Mouse (Mus musculus) left cerebral cortex, postnatal 4 days (tissue): ENCODE measurements around the gene Exosc7. TPM values are rescaled to one million over a fixed set of nuclear protein-coding genes. Genes with fewer than 3 reads are reported as not detected.

Experiments
- DNase-seq: peaks from one replicate; pipeline ENCODE4 v3.0.0-alpha.2; 2022
- intact Hi-C: fragments of 180-260 bp; cut with DNase I; formaldehyde crosslinking; loops from one replicate; pipeline ENCODE4 v1.15.1; 2025
- total RNA-seq, 2 experiments: library from RNA; stranded (reverse); gene quantifications; 2 replicates each; pipeline ENCODE4 v1.2.3; 2021

The Exosc7 gene
- total RNA-seq, 2 experiments from 2014 or later, result 45.0 to 51.9 TPM

DNA sequence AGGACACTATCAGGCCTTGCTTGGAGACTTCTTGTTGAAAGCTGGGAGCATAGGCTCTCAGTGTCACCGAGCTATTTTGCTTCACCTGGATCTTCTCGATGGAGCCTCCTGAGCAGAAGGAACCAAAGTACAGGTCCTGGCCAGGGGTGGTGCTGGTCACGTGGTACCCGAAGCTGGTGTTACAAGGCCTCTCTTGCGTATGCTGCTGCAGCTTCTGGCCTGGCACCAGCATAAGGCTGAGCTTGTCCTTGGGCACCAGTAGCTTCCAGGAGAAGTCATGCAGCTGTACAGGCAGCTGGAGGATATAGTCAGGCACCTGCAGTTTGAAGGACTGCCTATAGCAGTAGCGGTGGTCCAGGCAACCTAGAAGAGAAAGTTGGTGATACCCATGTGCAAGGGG, 67.0 kb downstream of the Exosc7 start:
- intact Hi-C loops, result no loop called here
- DNase-seq, result no peak

DNA sequence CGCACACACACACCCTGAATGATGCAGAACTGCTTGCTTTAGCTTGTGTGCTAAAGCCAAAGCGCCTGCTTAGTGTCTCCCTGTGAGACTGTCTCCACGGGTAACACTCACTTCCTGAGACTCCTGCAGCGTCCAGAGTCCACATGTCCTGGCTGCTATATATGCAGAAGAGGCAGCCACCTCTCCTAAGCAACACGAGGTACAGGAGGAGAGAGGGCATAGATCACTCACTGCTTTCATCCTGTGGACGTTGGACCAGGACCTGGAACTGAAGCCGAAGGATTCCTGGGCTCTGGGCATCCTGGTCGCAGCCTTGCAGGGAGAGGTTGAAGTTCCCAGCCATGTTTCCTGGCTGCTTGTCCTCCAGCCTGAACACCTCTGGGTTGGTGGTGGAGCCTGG, 70.2 kb downstream of the Exosc7 start:
- intact Hi-C loops, result no loop called here
- no peak for DNase-seq

DNA sequence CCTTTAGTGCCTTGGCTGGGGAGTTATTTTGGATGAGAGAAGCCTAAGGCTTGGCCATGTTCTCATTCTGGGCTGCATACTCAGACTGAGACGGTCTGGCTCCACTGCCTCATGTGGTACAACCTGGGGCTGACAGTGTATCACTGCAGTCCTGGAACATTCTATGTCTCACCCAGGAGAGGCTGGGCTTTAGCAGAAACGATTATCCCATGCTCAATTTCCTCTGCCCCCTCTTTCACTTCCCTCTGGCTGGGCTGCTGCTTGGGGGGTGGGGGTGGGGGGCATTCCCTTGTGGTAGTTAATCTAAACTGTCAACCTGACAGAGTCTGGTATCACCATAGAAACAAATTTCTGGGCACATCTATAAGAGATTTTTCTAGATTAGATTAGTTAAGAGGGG, 72.5 kb downstream of the Exosc7 start:
- intact Hi-C loops, result no loop called here
- no peak for DNase-seq

Other genes with a start within 250 kb of the Exosc7 start
- gene Zfp445, start 247.2 kb upstream of the Exosc7 start, total RNA-seq, result 100 to 1,000 TPM; 202 to 204 TPM
- gene Zkscan7, start 227.5 kb upstream of the Exosc7 start, total RNA-seq, result 1 to 10 TPM; 6.3 to 6.9 TPM
- 10 to 100 TPM; 10.6 to 11.7 TPM for gene Zfp105, start 190.1 kb upstream of the Exosc7 start, total RNA-seq
- 10 to 100 TPM; 20.9 to 26.7 TPM for gene 1110059G10Rik, start 162.2 kb upstream of the Exosc7 start, total RNA-seq
- gene Kif15, start 162.2 kb upstream of the Exosc7 start, total RNA-seq, result 1 to 10 TPM; 6.3 to 6.7 TPM
- 10 to 100 TPM; 22.4 to 28.7 TPM for gene Tmem42, start 91.9 kb upstream of the Exosc7 start, total RNA-seq
- 1 to 10 TPM in 1 of 2 experiments, under 1 TPM in 1; 0.74 to 1.3 TPM for gene Tgm4, start 78.5 kb upstream of the Exosc7 start, total RNA-seq
- 10 to 100 TPM; 75.2 to 80.1 TPM for gene Zdhhc3, start within 50 bp of the Exosc7 start, total RNA-seq
- 1 to 10 TPM; 7.3 to 8.2 TPM for gene Clec3b, start 37.7 kb downstream of the Exosc7 start, total RNA-seq
- gene Cdcp1, start 102.8 kb downstream of the Exosc7 start, total RNA-seq, result under 1 TPM; 0.20 to 0.30 TPM
- 100 to 1,000 TPM; 124 to 132 TPM for gene Tmem158, start 147.5 kb downstream of the Exosc7 start, total RNA-seq